Mouse (Mus musculus) T-helper 17 cell (primary cell): ENCODE results near the gene Tpm3.

Source experiments
- in situ Hi-C, 2 experiments: fragments of 300-600 bp; cut with MboI, MseI; formaldehyde crosslinking; loops; 1 replicate in 1 of 2; 2 replicates in 1 of 2; pipeline ENCODE4 v1.15.1; 2025; ENCODE audit warnings: high pct_unique_total_duplicates in 2 of 2

The Tpm3 gene

DNA sequence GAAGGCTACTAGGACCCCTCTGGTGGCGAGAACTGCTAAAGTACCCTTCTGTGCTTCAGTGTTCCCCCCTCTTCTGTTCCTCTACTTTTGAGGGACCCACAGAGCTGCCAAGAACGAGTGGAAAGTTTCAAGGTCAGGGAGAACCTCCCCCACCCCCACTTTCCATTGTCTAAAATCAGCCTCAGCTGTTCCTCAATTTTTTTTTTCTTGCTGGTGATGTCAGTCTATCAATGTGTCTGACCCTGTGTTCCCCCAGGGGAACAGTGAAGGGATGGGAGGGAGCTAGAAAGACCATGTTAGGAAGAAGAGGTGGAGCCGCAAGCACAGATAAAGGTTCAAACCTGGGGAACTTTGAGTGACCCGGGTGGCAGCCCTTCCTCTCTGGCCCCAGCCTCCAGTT lies at the start of gene Tpm3:
Gene Tpm3 (plus strand): TSS at position 356 of the 400 bp plus-strand sequence.
- in situ Hi-C loops: loop anchor here in 1 of 2 experiments (5.0 kb wide), 1 partner anchor 115 kb away; no protein-coding TSS in a partner anchor

DNA sequence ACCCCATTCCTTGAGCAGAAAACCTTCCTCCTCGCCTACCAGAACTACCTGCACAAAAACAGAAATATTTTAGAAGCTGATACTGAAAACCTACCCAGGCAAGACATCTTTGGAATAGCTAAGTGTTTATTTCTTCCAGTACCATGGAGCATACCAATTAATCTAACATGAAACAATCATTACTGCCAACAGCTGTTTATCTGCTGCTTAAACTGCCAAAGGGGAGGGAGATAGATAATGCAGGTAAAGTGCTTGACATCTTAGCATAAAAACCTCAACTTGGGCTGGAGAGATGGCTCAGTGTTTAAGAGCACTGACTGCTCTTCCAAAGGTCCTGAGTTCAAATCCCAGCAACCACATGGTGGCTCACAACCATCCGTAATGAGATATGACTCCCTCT lies 37.8 kb upstream of the Tpm3 start:
- in situ Hi-C loops: loop anchor here in 1 of 2 experiments (5.0 to 10.0 kb wide), 2 partner anchors 1337 to 1720 kb away; no protein-coding TSS in a partner anchor

DNA sequence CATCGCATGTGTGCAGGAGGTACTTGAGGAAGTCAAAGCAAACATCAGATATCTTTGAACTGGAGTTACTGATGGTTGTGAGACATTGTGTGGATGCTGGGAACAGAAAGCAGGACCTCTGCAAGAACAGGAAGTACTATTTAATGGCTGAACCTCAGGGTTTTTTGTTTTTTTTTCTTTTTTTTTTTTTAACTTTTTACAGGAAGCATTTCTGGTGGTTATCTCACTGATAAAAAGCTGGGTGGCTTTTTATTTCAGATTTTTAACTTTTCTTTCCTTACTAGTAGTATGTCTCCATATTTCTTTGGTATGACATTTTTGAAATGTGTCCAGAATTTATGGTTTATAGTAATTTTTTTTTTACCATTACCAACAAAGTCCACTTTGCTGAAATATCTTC lies 36.2 kb upstream of the Tpm3 start:
- in situ Hi-C loops: loop anchor here in 1 of 2 experiments (5.0 to 10.0 kb wide), 2 partner anchors 1339 to 1721 kb away; no protein-coding TSS in a partner anchor

DNA sequence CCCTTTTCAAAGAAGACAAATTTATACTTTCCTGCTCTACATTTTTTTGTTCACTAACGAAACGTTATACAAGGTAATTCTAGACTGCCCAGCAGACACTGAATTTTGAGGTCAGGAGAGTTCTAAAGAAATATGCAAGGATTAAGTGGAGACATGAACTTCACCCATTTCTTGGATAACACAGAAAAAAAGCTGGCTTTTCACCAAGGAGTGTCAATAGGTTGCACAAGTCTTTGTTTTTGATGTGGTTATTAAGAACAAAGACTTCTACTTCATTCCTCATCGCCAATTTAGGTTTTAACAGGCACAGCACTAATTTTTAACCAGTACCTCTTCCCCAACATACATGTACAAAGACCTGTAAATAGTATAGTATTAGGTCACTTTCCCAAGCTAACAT lies 22.8 kb upstream of the Tpm3 start:
- in situ Hi-C loops: no loop called here

DNA sequence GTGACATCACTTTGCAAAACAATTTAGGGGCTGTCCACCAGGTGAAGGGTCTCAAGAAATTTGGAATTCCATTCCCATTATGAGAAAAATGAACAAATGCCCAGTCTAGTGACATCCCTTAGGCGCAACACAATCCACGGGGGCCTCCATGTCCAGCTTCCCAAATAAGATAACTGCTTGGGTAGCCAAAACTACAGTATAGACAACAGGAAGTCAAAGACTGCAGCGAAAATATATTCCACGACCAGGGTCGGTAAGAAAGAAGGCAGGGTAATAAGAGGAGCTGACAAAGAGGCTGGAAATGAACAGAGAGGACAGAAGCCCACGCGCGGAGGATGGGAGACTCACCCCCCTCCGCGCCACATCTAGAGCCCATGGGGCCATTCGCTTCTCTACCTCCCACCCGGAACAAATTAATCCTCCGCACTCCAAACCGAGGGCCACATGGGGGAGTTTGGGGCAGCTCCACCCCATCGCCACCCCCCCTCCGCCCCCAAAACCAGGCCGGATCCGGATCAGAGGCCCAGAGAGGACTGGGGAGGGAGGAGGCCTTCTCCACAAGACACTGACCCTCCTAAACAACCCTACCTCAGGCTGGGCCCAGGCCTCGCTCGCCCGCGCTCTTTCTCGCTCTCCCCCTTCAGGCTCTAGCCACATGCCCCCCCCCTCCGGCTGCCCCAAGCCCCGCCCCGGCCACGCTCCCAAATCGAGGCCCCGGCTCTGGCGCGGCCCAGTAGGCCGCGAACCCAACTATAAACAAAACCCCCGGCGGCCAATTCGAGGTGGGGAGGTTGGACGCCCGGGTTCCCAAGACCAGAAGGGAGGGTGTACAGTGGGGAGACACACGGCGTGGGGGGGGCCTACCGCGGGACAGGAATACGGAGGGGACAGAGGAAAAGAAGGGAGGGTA lies 20.8 kb upstream of the Tpm3 start, which contains the start of gene 4933434E20Rik:
Gene 4933434E20Rik (plus strand): TSS at position 196 of the 910 bp plus-strand sequence.
- in situ Hi-C loops: no loop called here

DNA sequence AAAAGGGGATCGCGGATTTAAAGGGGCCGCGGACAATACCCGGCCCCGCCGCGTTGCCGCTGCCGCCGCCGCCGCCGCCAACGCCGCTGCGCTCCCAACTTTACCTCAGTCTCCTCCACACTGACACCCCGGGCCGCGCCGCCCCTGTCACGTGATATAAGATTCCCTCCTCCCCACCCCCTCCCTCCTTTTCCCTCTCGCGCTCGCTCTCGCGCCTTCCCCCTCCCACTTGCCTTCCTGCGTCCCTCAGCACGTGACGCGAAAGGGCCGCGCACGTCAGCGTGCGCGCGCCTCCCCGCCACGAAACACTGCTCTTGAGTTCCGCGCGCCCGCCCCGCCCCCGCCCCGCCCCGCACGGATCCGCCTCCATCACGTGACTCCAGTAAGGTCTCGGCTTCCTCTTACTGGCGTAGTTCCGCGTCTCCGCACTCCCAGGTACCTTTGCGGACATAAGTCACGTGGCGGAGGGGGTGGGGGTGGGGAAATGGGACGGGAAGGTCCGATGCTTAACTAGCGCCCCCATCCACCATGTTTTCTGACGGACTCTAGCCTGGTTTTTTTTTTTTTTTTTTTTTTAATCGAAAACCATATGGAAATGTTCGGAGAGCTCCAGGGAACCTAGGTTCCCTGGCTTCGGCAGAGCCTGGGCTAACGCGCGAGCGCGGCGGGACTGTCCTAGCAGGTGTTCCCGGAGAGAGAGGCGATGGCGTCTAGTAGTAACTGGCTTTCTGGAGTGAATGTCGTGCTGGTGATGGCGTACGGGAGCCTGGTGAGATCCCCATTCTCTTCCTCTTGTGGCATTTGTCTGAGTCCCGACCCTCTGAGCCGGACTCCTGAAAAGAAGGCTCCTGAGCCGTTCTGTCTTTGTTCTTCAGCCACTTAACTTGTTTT lies 19.9 kb upstream of the Tpm3 start, which contains the start of gene Ubap2l:
Gene Ubap2l (minus strand): TSS at position 278 of the 891 bp plus-strand sequence.
- in situ Hi-C loops: no loop called here

DNA sequence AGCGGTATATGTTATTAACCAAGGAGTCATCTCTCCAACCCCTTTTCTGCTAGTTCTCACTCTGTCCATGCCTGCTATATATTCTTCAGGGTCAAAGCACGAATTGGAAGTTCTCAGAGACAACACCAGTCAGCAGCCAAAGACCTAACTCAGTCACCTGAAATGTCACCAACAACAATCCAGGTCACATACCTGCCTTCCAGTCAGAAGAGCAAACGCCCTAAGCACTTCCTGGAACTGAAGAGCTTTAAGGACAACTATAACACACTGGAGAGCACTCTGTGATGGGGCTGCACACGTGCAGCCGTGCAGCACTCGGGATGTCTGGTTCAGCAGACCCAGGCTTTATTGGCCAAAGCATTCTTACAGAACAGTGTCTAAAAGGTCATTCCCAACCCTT lies 10.9 kb upstream of the Tpm3 start:
- in situ Hi-C loops: no loop called here

DNA sequence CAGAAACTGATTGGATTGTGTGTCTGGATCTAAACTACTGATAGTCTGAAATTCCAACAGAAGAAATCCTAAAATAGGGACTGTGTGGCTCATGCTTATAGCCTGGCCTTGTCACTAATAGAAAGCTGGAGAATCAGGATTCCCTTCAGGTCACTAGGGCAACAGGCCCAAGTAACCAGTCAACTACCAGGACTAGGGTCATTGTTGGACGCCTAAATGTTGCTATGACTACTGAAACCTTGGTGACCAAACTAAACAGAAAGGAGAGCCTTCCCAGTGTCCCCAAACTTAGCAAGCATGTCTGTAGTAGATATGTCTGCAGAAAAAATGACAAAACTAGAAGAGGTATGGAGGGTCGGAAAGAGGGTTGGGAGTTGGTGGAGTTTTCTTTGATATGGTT lies 9.9 kb upstream of the Tpm3 start:
- in situ Hi-C loops: no loop called here

DNA sequence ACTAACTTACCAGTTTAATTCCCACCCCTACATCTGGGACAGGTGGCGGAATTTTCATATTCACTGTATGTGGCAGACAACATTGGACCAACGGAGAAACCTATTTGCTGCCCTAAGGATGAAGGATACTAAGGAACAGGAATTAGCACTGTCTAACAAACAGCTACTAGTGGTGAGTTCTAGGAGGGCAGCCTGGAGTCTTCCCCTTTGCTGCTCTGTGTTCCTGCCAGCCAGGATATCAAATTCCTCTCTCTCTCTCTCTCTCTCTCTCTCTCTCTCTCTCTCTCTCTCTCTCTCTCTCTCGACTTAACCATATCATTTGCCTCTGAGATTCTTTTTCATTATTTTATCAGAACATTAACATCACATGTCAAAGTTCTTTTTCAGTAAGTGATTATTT lies 8.1 kb upstream of the Tpm3 start:
- in situ Hi-C loops: no loop called here

DNA sequence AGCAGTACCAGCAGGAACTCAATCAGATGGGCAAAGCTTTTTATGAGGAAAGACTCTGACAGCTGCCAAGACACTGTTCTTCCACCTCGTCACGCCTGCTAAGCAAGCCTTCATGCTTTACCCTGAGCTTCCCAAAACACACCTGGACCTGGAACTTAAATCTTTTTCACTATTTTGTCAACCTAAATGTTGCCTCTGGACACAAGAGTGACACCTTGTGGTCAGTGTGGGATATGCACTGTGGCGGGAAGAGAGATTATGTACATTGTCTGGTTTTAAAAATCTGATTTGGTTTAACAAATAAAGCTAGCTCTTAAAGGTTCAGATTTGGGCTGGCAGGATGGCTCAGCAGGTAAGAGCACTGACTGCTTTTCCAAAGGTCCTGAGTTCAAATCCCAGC lies 6.9 kb upstream of the Tpm3 start:
- in situ Hi-C loops: no loop called here

DNA sequence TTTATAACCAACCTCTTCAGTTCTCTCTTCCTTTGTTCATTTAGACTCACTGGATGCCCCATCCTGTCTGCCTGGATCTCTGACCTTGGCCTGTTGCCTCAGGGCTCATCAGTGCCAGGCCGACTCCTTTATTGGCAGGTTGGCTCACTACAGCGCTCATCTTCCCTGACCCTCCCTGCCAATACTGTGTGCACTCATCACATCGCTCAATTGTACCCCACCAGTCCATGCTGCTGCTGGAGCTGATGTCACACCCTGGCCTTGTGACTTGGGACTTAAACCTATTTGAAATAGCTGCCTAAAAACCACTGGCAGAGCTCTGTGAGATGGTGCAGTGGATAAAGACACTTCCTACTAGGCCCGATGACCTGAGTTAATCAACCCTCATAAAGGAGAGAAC lies 4.6 kb upstream of the Tpm3 start:
- in situ Hi-C loops: no loop called here

DNA sequence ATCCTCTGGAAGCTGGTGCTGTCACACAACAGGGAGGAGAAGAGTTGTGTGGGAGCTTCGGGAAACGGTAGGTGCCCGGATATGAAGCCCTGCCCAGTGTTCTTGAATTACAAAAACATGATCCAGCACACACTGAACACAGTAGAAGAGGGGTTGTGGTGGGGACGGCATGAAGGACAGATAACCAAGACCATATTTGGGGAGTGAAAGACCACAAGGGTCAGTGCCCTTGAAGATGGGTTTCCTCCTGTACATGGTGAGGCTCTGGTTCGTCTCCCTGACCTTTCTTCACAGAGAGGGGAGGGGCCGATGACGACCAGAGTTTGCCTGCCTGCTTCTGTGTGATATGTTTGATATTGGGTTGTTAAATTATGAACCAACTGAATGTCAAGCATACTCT lies 2.8 kb upstream of the Tpm3 start:
- in situ Hi-C loops: loop anchor here in 1 of 2 experiments (5.0 kb wide), 1 partner anchor 112 kb away; no protein-coding TSS in a partner anchor

DNA sequence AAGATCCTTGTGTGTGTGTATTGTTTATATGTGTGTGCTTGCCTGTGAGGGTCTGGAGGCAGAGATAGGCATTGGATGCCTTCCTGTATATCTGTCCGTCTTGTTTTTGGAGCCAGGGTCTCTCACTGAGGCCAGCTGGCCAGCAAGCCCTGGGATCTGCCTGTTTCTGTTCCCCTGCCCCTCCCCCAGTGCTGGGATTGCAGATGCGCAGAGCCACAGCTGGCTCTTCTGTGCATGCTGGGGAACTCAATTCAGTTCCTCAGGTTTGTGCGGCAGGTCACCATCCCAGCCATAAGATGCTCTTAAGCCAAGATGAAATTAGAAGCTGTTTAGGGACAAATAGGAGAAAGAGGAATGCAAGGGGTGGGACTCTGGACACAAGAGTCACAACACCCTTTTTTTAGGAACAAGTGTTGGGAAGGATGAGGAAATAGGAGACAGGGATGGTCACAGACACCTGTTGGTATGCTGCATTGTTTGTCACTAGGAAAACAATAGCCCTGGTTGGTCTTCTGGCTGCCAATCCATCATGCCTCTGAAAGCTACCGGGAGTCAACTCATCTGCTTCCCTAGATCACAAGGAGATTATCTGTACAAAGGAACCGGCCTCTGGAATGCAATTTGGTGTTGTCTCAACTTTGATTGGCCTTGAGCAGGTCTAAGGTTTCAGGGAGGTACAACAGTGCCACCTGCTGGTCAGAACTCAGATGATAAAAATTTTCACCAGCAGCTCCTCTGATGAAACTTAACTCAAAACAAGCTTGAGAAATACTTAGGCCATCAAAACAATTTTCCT lies 4.7 kb downstream of the Tpm3 start:
- in situ Hi-C loops: loop anchor here in 1 of 2 experiments (5.0 kb wide), 1 partner anchor 80 kb away; the partner anchor contains the start of gene Hax1

DNA sequence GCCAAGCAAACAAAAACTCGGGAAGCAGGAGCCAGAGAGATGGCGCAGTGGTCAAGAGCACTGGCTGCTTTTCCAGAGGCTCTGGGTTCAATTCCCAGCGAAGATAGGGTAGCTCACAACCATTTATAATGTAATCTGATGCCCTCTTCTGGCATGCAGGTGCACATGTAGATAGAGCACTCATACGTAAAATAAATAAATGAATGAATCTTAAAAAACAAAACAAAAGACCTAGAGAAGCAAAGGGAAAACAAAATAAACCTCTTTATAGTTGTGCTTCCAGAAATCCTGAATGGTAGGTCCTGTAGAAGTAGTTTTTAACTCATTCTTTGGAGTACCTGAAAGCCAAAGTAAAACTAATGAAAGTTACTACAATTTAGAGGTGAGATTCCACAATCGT lies 5.8 kb downstream of the Tpm3 start:
- in situ Hi-C loops: loop anchor here in 1 of 2 experiments (5.0 kb wide), 1 partner anchor 81 kb away; the partner anchor contains the start of gene Hax1

DNA sequence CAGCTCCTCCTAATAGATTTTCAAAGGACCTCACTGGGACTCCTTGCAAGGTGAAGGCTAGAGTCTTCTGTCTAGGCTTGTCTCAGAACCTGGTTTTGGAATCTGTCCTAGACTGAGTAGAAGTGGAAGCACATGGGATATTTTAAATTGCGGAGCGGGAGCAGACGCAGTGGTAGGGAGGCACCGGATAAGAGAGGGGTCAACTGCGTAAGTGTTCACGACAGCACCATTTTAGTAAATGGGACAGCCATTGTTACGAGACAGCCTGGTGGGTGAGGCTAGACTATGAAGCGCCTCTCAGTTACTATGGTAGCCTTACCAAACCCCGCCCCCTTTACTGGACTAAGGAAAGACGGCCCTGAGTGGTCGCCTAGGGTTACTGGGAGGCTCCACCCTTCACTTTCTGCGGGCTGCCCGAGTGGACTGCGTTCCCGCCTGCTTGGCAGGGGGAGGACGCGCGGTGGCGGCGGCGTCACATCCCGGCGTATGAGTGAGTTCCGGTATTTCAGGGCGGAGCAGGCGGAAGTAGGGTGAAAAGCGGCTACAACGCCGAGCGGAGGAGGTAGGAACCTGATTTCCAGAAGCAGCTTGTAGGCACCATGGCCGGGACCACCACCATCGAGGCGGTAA lies 6.8 kb downstream of the Tpm3 start:
- in situ Hi-C loops: loop anchor here in 1 of 2 experiments (5.0 kb wide), 1 partner anchor 82 kb away; the partner anchor contains the start of gene Hax1

DNA sequence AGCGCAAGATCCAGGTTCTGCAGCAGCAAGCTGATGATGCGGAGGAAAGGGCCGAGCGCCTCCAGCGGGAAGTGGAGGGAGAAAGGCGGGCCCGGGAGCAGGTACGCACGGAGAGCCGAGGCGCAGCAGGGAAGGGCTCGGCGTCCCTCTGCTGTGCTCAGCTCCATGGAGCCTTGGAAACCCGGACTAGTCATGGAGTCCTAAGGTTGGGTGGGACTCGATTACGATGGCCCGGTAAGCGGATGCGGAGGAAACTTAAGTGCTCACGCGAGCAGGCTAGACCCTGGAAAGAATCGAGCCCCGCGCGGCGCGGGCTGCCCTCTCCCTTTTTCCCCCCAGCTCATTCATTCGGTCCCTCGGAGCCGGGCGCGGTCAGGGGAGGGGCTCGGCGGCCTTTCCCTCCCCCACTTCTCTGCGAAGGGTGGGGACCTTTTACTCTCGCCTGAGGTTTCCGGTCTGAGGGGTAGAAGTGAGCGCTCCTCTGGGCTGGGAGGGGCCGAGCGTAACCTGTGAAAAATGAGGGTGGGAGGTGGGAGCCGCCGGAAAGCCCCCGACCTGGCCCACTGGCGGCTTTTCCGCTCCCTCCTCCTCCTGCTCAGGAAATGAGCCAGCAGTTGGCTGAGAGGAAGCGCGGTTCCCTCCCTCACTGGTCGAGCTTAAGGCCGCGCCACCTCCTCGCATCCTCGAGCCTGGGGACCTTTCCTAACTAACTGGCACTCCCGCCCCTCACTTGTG lies 7.5 kb downstream of the Tpm3 start:
- in situ Hi-C loops: loop anchor here in 1 of 2 experiments (5.0 kb wide), 1 partner anchor 83 kb away; the partner anchor contains the start of gene Hax1

DNA sequence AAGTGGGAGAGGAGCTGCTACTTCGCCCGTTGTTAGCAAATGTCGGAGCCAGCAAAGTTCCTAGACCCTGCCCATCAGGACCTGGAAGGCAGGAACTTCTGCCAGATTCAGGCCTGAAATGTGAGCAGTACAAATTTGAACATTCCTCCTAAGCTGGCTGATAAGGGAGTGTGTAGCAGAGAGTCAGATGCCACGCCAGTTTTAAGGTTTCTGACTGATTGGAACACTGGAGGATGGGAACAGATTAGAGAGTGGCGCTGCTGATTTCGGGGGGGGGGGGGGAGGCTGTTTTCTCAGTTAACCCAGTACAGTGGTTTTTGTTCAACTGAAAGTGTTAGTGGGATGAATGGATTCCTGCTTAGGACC lies 8.0 kb downstream of the Tpm3 start:
- in situ Hi-C loops: no loop called here

DNA sequence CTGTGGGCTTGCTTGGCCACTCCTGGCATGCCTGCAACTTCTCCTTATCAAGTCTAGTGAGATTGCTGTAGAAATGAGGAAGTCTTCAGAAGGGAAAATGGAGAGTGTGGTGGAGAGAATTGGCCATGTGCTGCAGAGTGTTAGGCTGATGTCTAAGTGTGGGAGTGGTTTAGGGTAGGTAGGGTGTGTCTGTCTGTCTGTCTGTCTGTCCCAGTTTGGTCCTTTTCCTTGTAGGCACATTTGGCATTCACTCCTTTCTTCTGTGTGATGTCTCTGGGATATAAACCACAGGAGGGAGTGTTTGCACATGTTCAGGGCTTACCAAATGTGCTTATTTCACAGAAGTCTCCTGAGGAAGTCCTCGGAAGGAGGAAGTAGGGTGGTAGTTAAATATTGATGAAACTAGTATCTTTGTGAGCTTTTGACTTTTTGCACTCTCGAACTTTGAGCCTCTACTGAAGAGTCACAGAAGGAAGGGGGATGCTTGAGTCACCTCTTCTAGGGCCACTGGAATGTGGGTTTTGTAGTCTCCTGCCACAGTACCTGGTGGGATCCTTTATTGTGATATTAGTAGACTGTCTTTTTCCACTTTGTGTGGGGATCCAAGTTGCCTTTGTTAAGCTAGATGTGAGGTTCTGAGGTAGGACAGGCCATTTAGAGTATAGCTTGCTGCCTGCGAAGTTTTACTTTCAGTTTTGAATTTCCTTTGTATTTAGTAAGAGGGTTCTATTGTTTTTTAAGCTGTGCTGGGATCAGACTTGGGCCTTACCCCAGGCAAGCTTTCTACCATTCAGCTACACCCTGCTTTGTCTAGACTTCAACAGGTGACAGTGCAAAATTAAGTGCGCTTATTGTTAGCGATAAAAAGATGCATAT lies 9.2 kb downstream of the Tpm3 start:
- in situ Hi-C loops: no loop called here

DNA sequence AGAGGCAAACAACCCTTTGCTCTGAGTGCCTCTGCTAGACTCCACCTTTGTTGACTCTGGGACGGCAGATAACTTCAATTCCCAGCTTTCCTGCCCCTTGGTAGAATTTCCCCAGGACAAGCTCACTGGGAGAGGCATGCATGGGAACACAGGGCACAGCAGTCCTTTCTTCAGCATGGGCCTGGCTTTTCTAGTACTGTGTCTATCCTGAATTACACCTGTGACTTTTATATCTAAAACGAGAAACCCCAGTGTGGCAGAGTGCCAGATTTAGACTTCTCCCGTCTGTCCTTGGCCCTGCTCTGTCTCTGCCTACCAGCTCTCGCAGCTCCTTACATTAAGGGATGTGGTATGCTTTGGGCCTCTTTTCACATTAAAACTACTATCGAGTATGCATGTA lies 10.6 kb downstream of the Tpm3 start:
- in situ Hi-C loops: no loop called here
